Mouse (Mus musculus): ENCODE measurements around the gene Ccl27a.

Ccl27a gene

DNA sequence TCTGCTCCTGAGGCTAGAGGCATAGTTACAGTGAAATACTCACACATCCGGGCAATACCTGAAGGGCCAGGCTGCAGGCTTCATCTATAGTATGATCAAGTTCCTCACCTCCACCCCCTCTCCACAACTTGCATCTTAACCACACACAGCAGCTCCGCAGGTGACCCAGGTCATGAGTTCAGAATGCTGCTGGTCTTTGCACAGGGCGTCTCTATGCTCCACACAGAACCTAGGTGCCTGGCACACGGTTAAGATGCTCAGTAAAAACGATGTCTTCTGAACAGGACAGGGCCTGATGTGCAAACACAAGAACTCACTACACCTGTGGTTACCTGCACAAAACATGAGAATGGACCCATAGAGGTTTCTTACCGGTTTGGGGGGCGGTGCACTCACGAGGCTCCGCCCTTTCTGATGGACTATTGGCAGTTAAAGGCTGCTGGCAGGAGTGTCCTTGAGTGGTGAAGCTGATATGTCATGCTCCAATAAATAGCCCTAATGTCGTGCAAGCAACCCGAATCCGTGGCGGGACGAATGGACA is 19.2 kb downstream of the Ccl27a start, which contains the start of gene Galt:
TSS of gene Galt (plus strand) at position 432 of the 541 bp plus-strand sequence.
- DNase-seq = no peak

DNA sequence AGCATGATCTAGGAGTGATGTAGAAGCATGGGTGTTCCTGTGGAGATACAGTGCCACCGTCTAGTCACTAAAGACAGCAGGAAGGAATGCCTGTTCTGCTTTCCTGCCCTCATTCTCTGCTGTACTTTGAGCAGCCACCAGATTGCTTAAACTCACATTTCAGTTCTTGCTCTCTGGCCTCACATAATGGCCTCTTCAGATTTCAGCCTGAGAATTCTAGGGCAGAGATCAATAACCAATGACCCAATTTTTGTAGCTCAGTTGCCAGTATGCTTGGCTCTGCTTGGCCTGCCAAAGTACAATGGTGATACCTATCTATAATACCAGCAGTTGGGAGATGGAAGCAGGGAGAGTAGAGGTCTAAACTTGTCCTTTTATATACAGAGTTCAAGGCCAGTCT is 29.0 kb downstream of the Ccl27a start:
- DNase-seq = no peak

DNA sequence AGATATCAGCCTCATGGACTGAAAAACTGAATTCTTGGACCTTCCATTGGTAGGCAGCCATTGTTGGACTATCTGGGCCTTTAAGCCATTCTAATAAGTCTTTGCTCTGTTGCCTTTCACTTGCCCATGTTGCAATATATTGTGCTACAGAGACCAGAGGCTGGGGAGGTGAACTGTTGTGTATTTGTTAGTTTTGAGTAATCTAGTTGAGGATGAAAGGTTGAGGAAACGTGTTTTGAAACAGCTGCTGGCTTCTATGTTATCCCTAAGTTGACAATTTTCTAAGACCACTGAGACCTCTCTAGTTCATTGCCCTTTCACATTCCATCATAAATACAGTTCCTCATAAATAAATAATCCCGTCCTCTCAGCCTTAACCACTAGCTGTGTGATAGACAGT is 29.9 kb downstream of the Ccl27a start:
- DNase-seq = no peak

DNA sequence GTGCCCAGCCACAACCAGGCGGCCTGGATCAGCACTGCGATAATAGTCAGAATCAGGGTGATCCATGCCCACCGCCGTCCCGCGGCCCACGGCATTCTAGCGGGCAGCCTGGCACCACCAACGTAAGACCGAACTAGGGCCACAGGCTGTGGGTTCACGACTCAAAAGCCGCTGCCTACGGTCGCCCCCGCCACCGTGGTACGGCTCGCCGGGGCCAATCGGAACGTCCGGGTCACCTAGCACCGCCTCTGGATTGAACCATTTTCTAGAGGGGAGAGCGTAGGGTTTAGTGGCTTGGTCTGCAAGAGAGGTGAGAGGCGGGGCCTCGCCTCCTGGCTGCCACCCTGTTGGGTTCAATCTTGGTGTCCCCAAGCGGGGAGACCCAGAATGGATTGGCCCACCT is 32.9 kb downstream of the Ccl27a start:
- DNase-seq = peak; percentile 94 to 96

- peak; percentile 74 to 79 for DNase-seq
Measured at GRCm38 (mm10) chr4:41740380-41741157, 33.5 kb downstream of the Ccl27a start.

GRCm38 (mm10) chr4:41739260-41739659 is 34.8 kb downstream of the Ccl27a start:
- DNase-seq = no peak

DNA sequence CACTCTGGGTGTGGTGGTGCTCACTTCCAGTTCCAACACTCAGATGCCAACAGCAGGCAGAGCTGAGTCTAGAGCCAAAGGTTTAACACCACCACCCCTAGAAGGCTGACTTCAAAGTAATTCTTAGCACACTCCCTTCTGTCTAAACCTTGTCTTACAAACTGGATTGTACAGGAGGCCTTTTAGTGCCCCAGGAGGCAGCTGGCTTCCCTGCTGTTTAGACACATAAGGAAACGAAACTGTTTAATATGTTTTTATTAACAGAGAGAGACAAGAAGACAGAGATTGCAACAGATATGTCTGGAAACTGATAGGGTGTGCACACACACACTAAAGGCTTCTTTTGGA is 35.8 kb downstream of the Ccl27a start:
- no peak for DNase-seq

DNA sequence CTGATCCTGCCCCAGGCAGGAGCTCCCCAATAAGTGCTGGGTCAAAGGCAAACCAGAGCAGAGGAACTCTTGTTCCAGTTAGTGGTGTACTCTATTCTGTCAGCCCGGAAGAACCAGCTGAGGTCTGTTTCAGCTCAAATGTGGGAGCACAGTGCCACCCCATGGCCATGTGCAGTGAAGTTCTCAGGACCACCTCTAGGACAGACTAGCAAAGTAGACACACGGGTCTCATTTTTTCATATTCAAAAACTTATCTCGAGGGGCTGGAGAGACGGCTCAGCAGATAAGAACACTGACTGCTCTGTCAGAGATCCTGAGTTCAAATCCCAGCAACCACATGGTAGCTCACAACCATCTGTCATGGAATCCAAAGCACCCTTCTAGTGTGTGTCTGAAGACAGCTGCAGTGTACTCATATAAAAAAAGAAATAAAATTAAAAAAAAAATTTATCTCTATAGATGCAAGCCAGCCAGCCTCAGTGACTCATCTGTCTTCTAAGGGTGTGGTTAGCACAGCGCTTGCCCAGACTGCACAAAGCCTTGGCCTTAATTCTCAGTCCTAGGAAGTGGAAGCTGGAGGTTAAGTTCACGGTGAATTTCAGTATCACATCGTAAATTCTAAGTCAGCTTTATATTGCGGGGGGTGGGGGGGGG is 36.3 kb downstream of the Ccl27a start:
- DNase-seq = peak; percentile 86 to 88

DNA sequence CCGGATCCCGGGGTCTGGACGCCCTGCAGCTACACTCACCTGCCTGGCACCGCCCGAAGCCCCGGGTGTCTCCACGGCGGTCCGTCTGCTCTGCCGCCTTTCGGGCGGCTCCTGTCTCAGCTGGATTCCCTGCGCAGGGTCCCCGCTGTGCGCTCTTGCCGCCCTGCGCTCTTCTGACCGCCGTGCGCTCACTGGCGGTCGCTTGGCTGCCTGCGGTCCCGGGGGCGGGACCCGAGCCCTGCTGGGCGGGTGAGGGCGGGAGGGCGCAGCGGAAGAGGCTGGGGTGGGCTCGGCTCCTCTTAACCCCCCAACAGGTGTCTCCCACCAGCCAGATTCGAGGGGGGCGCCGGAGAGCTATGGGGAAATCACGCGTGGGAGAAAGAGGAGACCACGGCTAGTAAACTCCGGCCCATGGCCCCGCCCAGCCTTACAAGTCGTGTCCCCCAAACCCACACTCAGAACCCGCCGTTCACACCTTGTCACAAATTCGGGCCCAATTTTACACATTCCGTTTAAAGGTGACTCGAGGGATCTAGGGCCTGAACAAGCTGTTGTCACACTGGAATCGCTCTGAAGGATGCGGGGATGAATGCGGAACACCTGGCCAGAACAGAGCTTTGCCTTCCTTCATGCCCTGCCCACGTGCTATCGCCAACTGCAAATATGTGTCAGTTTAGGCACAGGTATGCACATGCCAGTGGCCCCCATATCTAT is 42.8 kb downstream of the Ccl27a start, which contains the start of gene Arid3c:
TSS of gene Arid3c (minus strand) at position 91 of the 714 bp plus-strand sequence.
- DNase-seq = no peak

DNA sequence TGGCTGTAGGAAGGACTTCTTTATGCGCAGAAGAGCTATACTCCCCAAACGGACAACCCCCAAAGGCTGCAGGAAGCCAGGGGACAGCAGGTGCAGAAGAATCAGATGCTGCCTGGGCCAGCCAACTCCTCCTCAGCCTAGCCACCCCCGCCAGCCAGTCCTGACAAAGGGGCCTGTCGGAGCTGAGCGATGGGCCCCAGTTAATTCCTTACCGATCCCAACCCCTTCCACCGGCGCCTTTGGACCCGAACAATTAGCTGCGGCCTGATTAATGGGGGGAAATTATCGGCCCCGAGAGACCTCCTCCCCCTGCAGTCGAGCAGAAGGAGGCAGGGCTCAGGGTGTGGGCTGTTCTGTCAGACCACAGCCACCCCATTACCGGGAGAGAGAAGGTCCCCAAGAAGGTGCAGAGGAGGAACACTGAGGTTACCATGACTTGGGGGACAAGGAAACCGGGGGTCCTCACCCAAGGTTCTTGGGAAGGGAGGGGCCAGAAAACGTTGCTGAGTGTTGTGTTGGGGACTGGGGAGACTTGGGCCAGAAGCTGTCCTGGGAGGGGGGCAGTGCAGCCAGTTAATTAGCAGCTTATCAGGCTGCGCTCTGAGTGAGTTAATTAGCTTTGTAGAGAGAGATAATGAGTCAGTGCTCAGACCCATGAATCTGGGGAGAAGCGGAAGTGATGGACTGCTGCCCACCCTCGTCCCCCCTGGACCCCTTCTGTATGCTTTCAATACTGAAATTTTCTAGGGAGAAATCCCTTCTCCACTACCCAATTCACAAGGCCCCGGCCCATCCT is 47.0 kb downstream of the Ccl27a start:
- peak in 1 of 2 experiments; percentile 56 for DNase-seq

- peak; percentile 93 for DNase-seq
Measured at GRCm38 (mm10) chr4:41722918-41723351, 51.1 kb downstream of the Ccl27a start, which contains the start of gene Dctn3. Gene Dctn3 (minus strand): TSS chr4:41723170.

Data from cerebellum, postnatal 10 days (tissue).